Mouse (Mus musculus): ENCODE results near the gene Sgca. TPM values are rescaled to one million over a fixed set of nuclear protein-coding genes. Genes with fewer than 3 reads are reported as not detected.

The Sgca gene
- polyA plus RNA-seq, 1 experiment, result 1.9 TPM

DNA sequence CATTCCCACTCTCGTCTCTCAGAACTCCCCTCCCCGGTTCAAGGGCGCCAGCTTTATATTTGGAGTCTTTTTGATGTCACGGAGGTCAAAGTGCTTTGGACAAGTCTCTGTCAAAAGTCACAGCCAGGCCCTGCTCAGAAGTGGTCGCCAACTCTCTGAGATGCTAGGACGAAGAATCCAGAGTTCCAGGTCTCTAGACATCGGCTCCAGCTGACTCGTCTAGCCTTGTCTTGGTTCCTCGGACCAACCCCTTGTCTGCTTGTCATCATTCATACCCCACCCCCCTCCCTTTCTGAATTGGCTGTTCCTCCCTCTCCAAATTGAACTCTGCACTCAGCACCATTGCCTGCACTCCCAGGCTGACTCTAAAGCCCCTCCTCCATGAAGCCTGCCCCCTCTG lies 46.5 kb downstream of the Sgca start:
- DNase-seq, result no peak
- Histone ChIP-seq H3K27me3 (ENCODE audit: control insufficient read depth, insufficient read depth, low read length) (no peaks in the 10 kb centered on the region), H3K27ac (ENCODE audit: insufficient read depth, low read length) (no peak overlapping the region), H3K4me1 (ENCODE audit: control insufficient read depth, insufficient read depth, low read length) (peaks cover 10% of the 10 kb centered on the region), H3K4me3 (replicated peaks; ENCODE audit: insufficient read depth, low read depth, low read length) (no peak overlapping the region)
- TF ChIP-seq CTCF (IDR thresholded peaks at IDR 0.05; ENCODE audit: borderline replicate concordance, insufficient read depth, low read depth, low read length), result no peak
- no peak for TF ChIP-seq POLR2A (IDR thresholded peaks at IDR 0.05; ENCODE audit: borderline replicate concordance, insufficient read depth, low read length)
- 76% methylated on average over 9 of the region's 9 CpGs for WGBS

GRCm38 (mm10) chr11:94928820-94929219 lies 47.3 kb downstream of the Sgca start:
- Histone ChIP-seq H3K4me1 (ENCODE audit: control insufficient read depth, insufficient read depth, low read length) (peaks cover 10% of the 10 kb centered on the region), H3K27ac (ENCODE audit: insufficient read depth, low read length) (no peak overlapping the region), H3K4me3 (replicated peaks; ENCODE audit: insufficient read depth, low read depth, low read length) (no peak overlapping the region), H3K27me3 (ENCODE audit: control insufficient read depth, insufficient read depth, low read length) (no peaks in the 10 kb centered on the region)
- WGBS, result 20% methylated on average over 13 of the region's 13 CpGs
- TF ChIP-seq POLR2A (IDR thresholded peaks at IDR 0.05; ENCODE audit: borderline replicate concordance, insufficient read depth, low read length), result no peak
- TF ChIP-seq CTCF (IDR thresholded peaks at IDR 0.05; ENCODE audit: borderline replicate concordance, insufficient read depth, low read depth, low read length), result no peak
- DNase-seq, result peak in 1 of 2 experiments; percentile 31

GRCm38 (mm10) chr11:94927771-94928291 lies 48.3 kb downstream of the Sgca start:
- no peak overlapping the region for H3K27ac ChIP-seq (ENCODE audit: insufficient read depth, low read length)
- no peak overlapping the region for H3K4me3 ChIP-seq (replicated peaks; ENCODE audit: insufficient read depth, low read depth, low read length)
- 26% methylated on average over 5 of the region's 5 CpGs for WGBS
- peaks cover 10% of the 10 kb centered on the region for H3K4me1 ChIP-seq (ENCODE audit: control insufficient read depth, insufficient read depth, low read length)
- no peaks in the 10 kb centered on the region for H3K27me3 ChIP-seq (ENCODE audit: control insufficient read depth, insufficient read depth, low read length)
- DNase-seq, result no peak
- TF ChIP-seq CTCF (IDR thresholded peaks at IDR 0.05; ENCODE audit: borderline replicate concordance, insufficient read depth, low read depth, low read length) (no peak), POLR2A (IDR thresholded peaks at IDR 0.05; ENCODE audit: borderline replicate concordance, insufficient read depth, low read length) (no peak)

- Histone ChIP-seq H3K4me3 (replicated peaks; ENCODE audit: insufficient read depth, low read depth, low read length) (no peak overlapping the region), H3K4me1 (ENCODE audit: control insufficient read depth, insufficient read depth, low read length) (peaks cover 10% of the 10 kb centered on the region), H3K27ac (ENCODE audit: insufficient read depth, low read length) (no peak overlapping the region), H3K27me3 (ENCODE audit: control insufficient read depth, insufficient read depth, low read length) (no peaks in the 10 kb centered on the region)
- DNase-seq, result no peak
- 82% methylated on average over 11 of the region's 11 CpGs for WGBS
- TF ChIP-seq CTCF (IDR thresholded peaks at IDR 0.05; ENCODE audit: borderline replicate concordance, insufficient read depth, low read depth, low read length) (no peak), POLR2A (IDR thresholded peaks at IDR 0.05; ENCODE audit: borderline replicate concordance, insufficient read depth, low read length) (no peak)
These were observed 49.7 kb downstream of the Sgca start for GRCm38 (mm10) chr11:94926431-94926830.

DNA sequence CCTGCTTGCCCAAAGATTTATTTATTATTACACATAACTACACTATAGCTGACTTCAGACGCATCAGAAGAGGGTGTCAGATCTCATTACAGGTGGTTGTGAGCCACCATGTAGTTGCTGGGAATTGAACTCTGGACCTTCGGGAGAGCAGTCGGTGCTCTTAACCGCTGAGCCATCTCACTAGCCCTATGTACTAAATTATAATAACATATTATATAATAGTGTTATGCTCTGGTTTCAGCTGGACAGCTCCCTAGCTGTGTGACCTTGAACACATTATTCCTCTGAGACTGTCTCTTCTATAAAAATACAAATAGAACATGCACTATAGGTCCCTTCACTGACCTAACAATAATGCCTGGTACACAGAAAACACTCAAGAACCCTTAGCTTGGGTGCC lies 51.1 kb downstream of the Sgca start:
- no peaks in the 10 kb centered on the region for H3K27me3 ChIP-seq (ENCODE audit: control insufficient read depth, insufficient read depth, low read length)
- H3K27ac ChIP-seq (ENCODE audit: insufficient read depth, low read length), result no peak overlapping the region
- 96% methylated on average over 4 of the region's 4 CpGs for WGBS
- no peak for DNase-seq
- TF ChIP-seq POLR2A (IDR thresholded peaks at IDR 0.05; ENCODE audit: borderline replicate concordance, insufficient read depth, low read length) (no peak), CTCF (IDR thresholded peaks at IDR 0.05; ENCODE audit: borderline replicate concordance, insufficient read depth, low read depth, low read length) (no peak)
- H3K4me3 ChIP-seq (replicated peaks; ENCODE audit: insufficient read depth, low read depth, low read length), result no peak overlapping the region
- H3K4me1 ChIP-seq (ENCODE audit: control insufficient read depth, insufficient read depth, low read length), result peaks cover 10% of the 10 kb centered on the region

- Histone ChIP-seq H3K27me3 (ENCODE audit: control insufficient read depth, insufficient read depth, low read length) (no peaks in the 10 kb centered on the region), H3K27ac (ENCODE audit: insufficient read depth, low read length) (no peak overlapping the region), H3K4me3 (replicated peaks; ENCODE audit: insufficient read depth, low read depth, low read length) (no peak overlapping the region), H3K4me1 (ENCODE audit: control insufficient read depth, insufficient read depth, low read length) (no peaks in the 10 kb centered on the region)
- no peak for TF ChIP-seq CTCF (IDR thresholded peaks at IDR 0.05; ENCODE audit: borderline replicate concordance, insufficient read depth, low read depth, low read length)
- no peak for TF ChIP-seq POLR2A (IDR thresholded peaks at IDR 0.05; ENCODE audit: borderline replicate concordance, insufficient read depth, low read length)
- DNase-seq, result no peak
- 50% methylated on average over 6 of the region's 6 CpGs for WGBS
These were observed 55.1 kb downstream of the Sgca start for GRCm38 (mm10) chr11:94920996-94921401.

- DNase-seq, result no peak
- no peaks in the 10 kb centered on the region for H3K27me3 ChIP-seq (ENCODE audit: control insufficient read depth, insufficient read depth, low read length)
- H3K27ac ChIP-seq (ENCODE audit: insufficient read depth, low read length), result no peak overlapping the region
- no peak overlapping the region for H3K4me3 ChIP-seq (replicated peaks; ENCODE audit: insufficient read depth, low read depth, low read length)
- 90% methylated on average over 6 of the region's 6 CpGs for WGBS
- peaks cover 24% of the 10 kb centered on the region for H3K4me1 ChIP-seq (ENCODE audit: control insufficient read depth, insufficient read depth, low read length)
- no peak for TF ChIP-seq CTCF (IDR thresholded peaks at IDR 0.05; ENCODE audit: borderline replicate concordance, insufficient read depth, low read depth, low read length)
- no peak for TF ChIP-seq POLR2A (IDR thresholded peaks at IDR 0.05; ENCODE audit: borderline replicate concordance, insufficient read depth, low read length)
These were observed 58.4 kb downstream of the Sgca start for GRCm38 (mm10) chr11:94917717-94918116.

- WGBS, result 72% methylated on average over 4 of the region's 4 CpGs
- TF ChIP-seq POLR2A (IDR thresholded peaks at IDR 0.05; ENCODE audit: borderline replicate concordance, insufficient read depth, low read length), result no peak
- TF ChIP-seq CTCF (IDR thresholded peaks at IDR 0.05; ENCODE audit: borderline replicate concordance, insufficient read depth, low read depth, low read length), result no peak
- Histone ChIP-seq H3K27me3 (ENCODE audit: control insufficient read depth, insufficient read depth, low read length) (no peaks in the 10 kb centered on the region), H3K4me1 (ENCODE audit: control insufficient read depth, insufficient read depth, low read length) (peaks cover 28% of the 10 kb centered on the region), H3K4me3 (replicated peaks; ENCODE audit: insufficient read depth, low read depth, low read length) (no peak overlapping the region), H3K27ac (ENCODE audit: insufficient read depth, low read length) (no peak overlapping the region)
- no peak for DNase-seq
These were observed 59.6 kb downstream of the Sgca start for GRCm38 (mm10) chr11:94916477-94916876.

All from cerebellum, adult 2 months (tissue).